Mouse (Mus musculus) embryonic fibroblast, embryonic 13.5 days (primary cell): ENCODE data around the gene Litaf. TPM values are rescaled to one million over a fixed set of nuclear protein-coding genes. Genes with fewer than 3 reads are reported as not detected.
"Not testable (repeated sequence)": the region's sequence is repeated elsewhere in the genome, so short reads cannot be mapped to it uniquely, and the experiment has no call there.

Experiments
- H3K27ac ChIP-seq: 2 replicates; pipeline ENCODE4 v1.5.1; 2012; ENCODE audit warnings: low read length, control low read depth, inconsistent platforms; ENCODE audit not compliant: insufficient read depth
- H3K4me1 ChIP-seq: 2 replicates; pipeline ENCODE4 v1.6.1; 2011; ENCODE audit warnings: low read length; ENCODE audit not compliant: control insufficient read depth, insufficient read depth
- H3K4me3 ChIP-seq: 2 replicates; pipeline ENCODE4 v1.5.1; 2011; ENCODE audit warnings: mild to moderate bottlenecking, control low read depth, low read length; ENCODE audit not compliant: insufficient read depth
- CTCF ChIP-seq: IDR thresholded peaks from 2 replicates; pipeline ENCODE4 v1.5.1; 2011; ENCODE audit warnings: mild to moderate bottlenecking, control low read depth, low read length, moderate library complexity, borderline replicate concordance; ENCODE audit not compliant: insufficient read depth
- POLR2A ChIP-seq: IDR thresholded peaks from 2 replicates; pipeline ENCODE4 v1.6.1; 2011; ENCODE audit warnings: low read depth, mild to moderate bottlenecking, control low read depth, low read length, moderate library complexity
- polyA plus RNA-seq: library from polyadenylated mRNA; stranded (reverse); fragments of >200 nt; gene quantifications from 2 replicates; pipeline ENCODE4 v1.2.4, GENCODE M21; 2011; ENCODE audit warnings: low read depth; ENCODE audit not compliant: missing spikeins, insufficient read length

Litaf gene
- polyA plus RNA-seq, 1 experiment = 88.1 TPM

DNA sequence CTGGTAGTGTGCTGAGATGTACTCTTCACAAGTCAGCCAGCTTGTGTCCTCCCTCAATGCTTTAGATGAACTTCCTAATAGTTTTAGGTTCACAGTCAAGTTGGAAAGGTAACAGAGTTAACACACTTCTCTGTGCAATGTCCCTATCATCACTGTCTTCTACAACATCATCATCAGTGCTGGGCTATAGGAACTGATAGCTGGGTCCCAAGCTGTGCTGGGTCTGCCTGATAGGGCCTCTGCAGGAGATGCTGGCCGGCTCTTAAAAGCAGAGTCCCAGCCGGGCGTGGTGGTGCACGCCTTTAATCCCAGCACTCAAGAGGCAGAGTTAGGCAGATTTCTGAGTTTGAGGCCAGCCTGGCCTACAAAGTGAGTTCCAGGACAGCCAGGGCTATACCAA is 35.1 kb downstream of the Litaf start:
- H3K4me1 ChIP-seq = no peaks in the 10 kb centered on the region
- H3K27ac ChIP-seq = no peak overlapping the region
- H3K4me3 ChIP-seq = no peak overlapping the region
- TF ChIP-seq POLR2A = no peak
- no peak for TF ChIP-seq CTCF

DNA sequence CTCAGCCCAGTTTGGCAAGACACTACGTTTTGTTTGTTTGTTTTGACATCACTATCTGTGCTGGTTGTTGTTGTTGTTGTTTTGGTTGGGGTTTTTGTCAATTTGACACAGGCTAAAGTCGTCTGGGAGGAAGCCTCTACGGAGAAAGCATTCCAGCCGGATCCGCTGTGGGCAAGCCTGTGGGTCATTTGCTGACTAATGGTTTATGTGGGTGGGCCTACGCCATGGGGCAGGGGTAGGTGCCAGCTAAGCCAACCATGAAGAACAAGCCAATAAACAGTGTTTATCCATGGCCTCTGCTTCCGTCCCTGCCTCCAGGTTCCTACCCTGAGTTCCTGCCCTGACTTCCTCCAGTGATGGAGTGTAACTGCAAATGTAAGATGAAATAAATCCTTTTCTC is 37.8 kb downstream of the Litaf start:
- Histone ChIP-seq H3K4me1 (peaks cover 8% of the 10 kb centered on the region), H3K27ac (no peak overlapping the region), H3K4me3 (no peak overlapping the region)
- TF ChIP-seq CTCF = no peak
- no peak for TF ChIP-seq POLR2A

DNA sequence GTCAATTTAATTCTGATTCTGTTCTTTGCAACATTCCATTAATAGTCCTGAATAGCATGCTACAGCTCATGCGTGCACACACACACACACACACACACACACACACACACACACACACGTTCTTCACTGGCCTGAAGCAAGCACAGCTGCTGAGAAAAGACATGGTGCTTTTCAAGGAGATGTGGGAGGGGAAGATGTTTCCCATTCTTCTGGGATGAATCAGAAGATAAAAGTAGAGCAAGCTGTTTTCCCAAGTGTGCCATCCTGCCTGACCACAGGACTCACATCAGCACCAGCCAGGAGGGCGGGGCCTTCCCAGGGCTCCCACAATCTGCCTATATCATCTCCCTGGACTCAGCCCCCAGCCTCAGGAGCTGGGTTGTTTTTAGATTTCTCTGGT is 41.1 kb downstream of the Litaf start:
- peak overlapping the region; percentile 7; the same call in 1 of the 2 replicates for H3K27ac ChIP-seq
- H3K4me1 ChIP-seq = peaks cover 16% of the 10 kb centered on the region
- H3K4me3 ChIP-seq = no peak overlapping the region
- TF ChIP-seq POLR2A (0 out of 2 replicates have a peak, but pooled peaks have one; percentile 22), CTCF (no peak)

DNA sequence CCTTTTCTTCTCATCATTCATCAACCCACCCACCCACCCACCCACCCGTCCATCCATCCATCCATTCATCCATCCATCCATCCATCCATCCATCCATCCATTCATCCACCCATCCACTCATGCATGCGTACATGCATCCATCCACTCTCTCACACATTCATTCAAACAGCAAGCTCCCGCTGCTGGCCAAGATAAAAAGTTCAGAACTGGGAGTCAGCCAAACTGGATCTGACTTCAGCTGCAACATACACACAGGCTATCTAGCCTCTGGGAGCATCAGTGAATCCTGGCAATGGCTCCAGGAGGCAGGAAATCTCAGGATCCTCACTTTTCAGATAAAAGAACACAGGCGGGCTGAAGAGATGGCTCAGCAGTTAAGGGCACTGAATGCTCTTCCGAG is 42.3 kb downstream of the Litaf start:
- H3K4me1 ChIP-seq = peaks cover 16% of the 10 kb centered on the region
- TF ChIP-seq CTCF = no peak
- TF ChIP-seq POLR2A = no peak
- no peak overlapping the region for H3K4me3 ChIP-seq
- H3K27ac ChIP-seq = no peak overlapping the region

DNA sequence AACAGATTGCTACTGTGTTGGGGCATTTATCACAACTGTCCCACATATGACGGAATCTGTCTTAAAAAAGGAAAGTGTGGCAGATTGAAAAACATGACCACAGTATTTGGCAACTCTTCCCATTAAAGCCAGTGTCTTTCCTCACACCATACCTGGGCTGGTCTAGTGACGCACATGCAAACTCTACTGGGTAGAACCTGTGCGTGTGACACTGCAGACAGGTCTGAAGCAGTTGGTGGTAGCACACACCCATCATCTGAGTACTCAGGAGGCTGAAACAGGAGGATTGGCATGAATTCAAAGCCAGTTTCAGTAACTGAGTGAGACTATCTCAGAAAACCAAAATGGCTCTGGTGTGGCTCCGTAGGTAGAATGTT is 43.9 kb downstream of the Litaf start:
- Histone ChIP-seq H3K27ac (peak overlapping the region; percentile 30), H3K4me3 (no peak overlapping the region), H3K4me1 (peaks cover 23% of the 10 kb centered on the region)
- TF ChIP-seq POLR2A (no peak), CTCF (no peak)

DNA sequence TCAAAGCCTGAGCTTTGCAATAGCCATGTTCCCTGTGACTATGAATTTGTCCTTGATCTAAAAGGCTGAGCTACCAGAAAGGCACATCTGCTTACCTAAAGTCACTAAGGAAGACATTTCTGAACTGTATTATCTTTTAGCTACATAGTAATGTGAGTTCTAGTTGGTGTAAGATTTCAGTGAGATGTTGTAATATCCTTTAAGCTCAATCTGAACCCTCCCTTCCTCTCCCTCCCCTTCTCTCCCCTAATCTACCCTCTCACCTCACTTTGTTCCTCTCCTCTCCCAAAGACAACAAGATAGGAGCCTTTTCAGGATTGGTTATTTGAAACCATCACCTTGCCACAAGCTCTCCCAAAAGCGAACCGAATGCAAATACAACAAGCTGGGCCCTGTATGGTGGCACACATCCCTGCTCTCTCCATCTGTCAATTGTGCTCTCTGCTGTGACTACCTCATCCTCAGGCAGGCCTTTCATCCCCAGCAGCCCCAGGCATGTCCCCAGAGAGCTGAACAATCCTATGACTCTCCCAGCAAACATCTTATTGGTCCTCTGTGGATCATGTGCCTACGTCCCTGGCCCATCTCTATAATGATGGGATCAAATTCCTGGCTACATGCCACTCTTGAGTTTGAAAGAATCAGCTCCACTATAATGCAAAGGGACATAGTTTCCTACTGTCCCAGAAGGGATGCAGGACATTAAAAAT is 44.4 kb downstream of the Litaf start:
- TF ChIP-seq POLR2A (peak; percentile 17; the same call in 1 of the 2 replicates), CTCF (no peak)
- peak overlapping the region; percentile 79 for H3K27ac ChIP-seq
- no peak overlapping the region for H3K4me3 ChIP-seq
- peaks cover 24% of the 10 kb centered on the region for H3K4me1 ChIP-seq

DNA sequence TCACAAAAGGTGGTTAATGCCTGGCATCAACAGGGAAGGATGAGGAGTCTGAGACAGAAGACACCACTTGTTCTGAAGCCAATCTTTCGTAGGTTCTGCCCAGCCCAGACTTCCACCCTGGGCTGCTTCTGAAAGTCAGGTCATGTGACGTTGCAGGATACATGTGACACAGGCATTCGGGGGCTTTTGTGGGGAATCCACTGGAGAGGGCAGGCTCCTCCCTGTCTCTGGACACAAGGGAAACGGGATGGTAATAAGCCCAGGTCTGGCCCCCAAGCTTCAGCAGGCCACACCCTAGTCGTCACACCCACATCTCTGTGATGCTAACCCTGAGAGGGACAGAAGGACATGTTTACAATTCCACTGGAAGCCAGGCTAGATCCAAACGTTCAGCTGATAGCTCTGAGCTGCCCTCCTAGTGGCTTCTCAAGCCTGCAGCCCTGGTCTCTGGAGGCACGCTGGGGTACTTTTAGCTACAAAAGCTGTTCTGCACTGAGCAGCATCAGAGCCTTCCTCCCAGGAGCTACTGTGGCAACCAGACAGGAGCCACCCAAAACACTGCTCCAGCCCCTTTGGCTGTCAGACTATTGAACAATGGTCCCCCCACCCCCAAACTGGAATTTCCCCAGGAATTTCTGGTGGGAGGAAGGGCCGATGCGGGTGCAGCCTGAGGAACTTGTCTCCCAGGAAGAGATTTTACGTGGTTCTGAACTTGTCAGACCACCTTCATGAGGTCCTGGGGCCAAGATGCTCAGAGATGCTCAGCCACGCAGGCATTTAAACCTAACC is 48.0 kb downstream of the Litaf start:
- Histone ChIP-seq H3K4me1 (peaks cover 23% of the 10 kb centered on the region), H3K27ac (no peak overlapping the region), H3K4me3 (no peak overlapping the region)
- TF ChIP-seq CTCF (no peak), POLR2A (no peak)

DNA sequence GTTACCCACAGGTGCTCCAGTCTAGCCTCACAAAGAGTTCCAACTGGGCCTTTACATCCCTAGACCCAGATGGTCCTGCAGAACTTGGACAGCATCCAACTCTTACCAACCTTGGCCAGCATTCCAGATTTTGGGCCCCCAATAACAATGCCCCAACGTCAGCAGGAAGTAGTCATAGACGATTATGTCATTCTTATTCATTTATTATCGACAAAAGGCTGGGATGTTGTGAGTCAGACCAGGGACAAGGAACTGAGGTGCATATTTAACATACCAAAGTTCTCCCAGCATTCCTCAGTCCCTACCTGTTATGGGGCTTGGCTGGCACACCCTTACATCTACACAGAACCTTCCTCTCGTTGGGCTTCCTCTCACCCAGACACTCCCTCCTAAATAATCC is 49.6 kb downstream of the Litaf start:
- Histone ChIP-seq H3K27ac (no peak overlapping the region), H3K4me1 (peaks cover 17% of the 10 kb centered on the region), H3K4me3 (no peak overlapping the region)
- TF ChIP-seq POLR2A (no peak), CTCF (no peak)

DNA sequence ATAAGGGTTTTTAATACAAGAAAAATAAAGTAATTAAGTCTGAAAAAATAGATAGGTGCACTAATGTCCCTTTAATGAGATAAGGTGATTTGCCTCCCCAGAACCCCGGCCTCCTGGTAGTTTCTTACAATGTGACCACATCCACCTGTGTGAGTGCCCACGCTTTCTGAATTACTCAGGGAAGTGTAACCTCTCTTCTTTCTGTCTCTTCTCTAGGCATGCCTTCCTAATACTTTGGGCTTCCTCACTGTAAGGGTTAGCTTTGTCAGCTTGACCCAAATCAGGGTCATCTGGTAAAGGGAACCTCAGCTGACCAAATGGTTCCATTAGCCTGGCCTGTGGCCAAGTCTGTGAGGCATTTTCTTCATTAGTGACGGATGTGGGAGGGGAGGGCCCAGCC is 51.5 kb downstream of the Litaf start:
- H3K4me1 ChIP-seq = peaks cover 17% of the 10 kb centered on the region
- no peak overlapping the region for H3K27ac ChIP-seq
- H3K4me3 ChIP-seq = no peak overlapping the region
- TF ChIP-seq POLR2A (no peak), CTCF (no peak)

DNA sequence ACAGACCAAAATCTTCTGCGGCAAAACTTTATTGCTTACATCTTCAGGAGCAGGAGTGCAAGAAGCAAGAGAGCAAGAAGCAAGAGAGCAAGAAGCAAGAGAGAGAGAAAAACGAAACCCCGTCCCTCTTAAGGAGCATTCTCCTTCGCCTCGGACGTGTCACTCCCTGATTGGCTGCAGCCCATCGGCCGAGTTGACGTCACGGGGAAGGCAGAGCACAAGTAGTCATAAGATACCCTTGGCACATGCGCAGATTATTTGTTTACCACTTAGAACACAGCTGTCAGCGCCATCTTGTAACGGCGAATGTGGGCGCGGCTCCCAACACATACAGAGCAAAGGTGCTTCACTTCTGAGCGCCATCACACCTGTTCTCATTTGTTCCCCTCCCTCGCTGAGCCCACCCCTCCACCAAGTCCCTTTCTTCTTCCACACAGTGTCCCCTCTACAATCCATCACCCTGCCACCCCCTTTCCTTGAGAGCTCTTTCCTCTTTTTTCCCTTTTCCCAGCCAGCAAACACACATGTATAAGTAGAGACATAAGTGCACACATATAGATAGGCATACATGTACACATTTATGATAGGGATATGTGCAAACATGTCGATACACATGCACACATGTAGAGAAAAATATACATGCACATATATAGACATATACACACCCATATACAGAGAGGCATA is 52.4 kb downstream of the Litaf start:
- H3K4me1 ChIP-seq = peaks cover 21% of the 10 kb centered on the region
- not testable (repeated sequence) for H3K27ac ChIP-seq, H3K4me3 ChIP-seq
